Mouse (Mus musculus) CH12.LX (cell line): ENCODE results near the gene Nat10. TPM values are rescaled to one million over a fixed set of nuclear protein-coding genes. Genes with fewer than 3 reads are reported as not detected.

ENCODE experiments used
- DNase-seq: peaks from one replicate; pipeline ENCODE4 v3.0.0-alpha.2; 2013; ENCODE audit errors: extremely low read depth
- H3K27ac ChIP-seq: 2 replicates; pipeline ENCODE4 v1.5.1; 2012; ENCODE audit warnings: low read depth, mild to moderate bottlenecking, control low read depth, moderate library complexity; ENCODE audit not compliant: insufficient read depth
- H3K27me3 ChIP-seq: replicated peaks from 2 replicates; pipeline ENCODE3; 2012; ENCODE audit warnings: inconsistent platforms
- H3K36me3 ChIP-seq, 2 experiments: replicated peaks in 1 of 2; 2 replicates each; pipeline versions ENCODE3 to v1.6.1; 2012; ENCODE audit warnings: inconsistent platforms in 1 of 2, low read length in 1 of 2, mild to moderate bottlenecking in 1 of 2, mixed read lengths in 1 of 2, moderate library complexity in 1 of 2; ENCODE audit not compliant: control insufficient read depth in 1 of 2, insufficient read depth in 1 of 2
- H3K4me1 ChIP-seq, 2 experiments: 2 replicates each; pipeline ENCODE4 v1.6.1; 2012; ENCODE audit warnings: inconsistent platforms in 1 of 2, moderate library complexity in 1 of 2; ENCODE audit not compliant: insufficient read depth in 2 of 2, control insufficient read depth in 1 of 2
- H3K4me2 ChIP-seq: 2 replicates; pipeline ENCODE4 v1.6.1; 2012; ENCODE audit warnings: low read depth, mild to moderate bottlenecking, control low read depth; ENCODE audit not compliant: poor library complexity, insufficient read depth, severe bottlenecking
- H3K4me3 ChIP-seq, 3 experiments: fragments of 150-350 bp in 1 of 3; sonication (generic) in 1 of 3; replicated peaks in 1 of 3; 2 replicates each; pipeline versions ENCODE3 to v1.5.1; 2011 to 2012; ENCODE audit warnings: low read depth in 2 of 3, low read length in 2 of 3, mild to moderate bottlenecking in 2 of 3, moderate library complexity in 2 of 3, control low read depth in 1 of 3, improper control_type of control experiment in 1 of 3, inconsistent platforms in 1 of 3, mixed read lengths in 1 of 3; ENCODE audit not compliant: poor library complexity in 1 of 3
- H3K79me2 ChIP-seq: replicated peaks from 2 replicates; pipeline ENCODE4 v1.6.1; 2012; ENCODE audit warnings: mild to moderate bottlenecking, moderate library complexity; ENCODE audit not compliant: control insufficient read depth, poor library complexity, insufficient read depth, severe bottlenecking; ENCODE audit errors: extremely low read depth
- H3K9ac ChIP-seq: 2 replicates; pipeline ENCODE4 v1.6.1; 2012; ENCODE audit warnings: low read depth, mild to moderate bottlenecking, control low read depth, moderate library complexity; ENCODE audit not compliant: insufficient read depth
- H3K9me3 ChIP-seq: replicated peaks from 2 replicates; pipeline ENCODE3; 2012; ENCODE audit warnings: low read length, inconsistent platforms, mixed read lengths
- BHLHE40 ChIP-seq: IDR thresholded peaks from 2 replicates; pipeline ENCODE4 v1.6.1; 2011; ENCODE audit warnings: mild to moderate bottlenecking, low read depth, low read length, improper control_type of control experiment
- CHD1 ChIP-seq: IDR thresholded peaks from 2 replicates; pipeline ENCODE4 v1.6.1; 2012; ENCODE audit warnings: low read depth, low read length, improper control_type of control experiment, inconsistent platforms
- CHD2 ChIP-seq: IDR thresholded peaks from 2 replicates; pipeline ENCODE4 v1.6.1; 2011; ENCODE audit warnings: low read length, improper control_type of control experiment
- CTCF ChIP-seq, 2 experiments: IDR thresholded peaks in 1 of 2; conservative IDR thresholded peaks in 1 of 2; 2 replicates each; pipeline ENCODE4 v1.5.1; 2011 to 2012; ENCODE audit warnings: low read depth in 2 of 2, low read length in 2 of 2, improper control_type of control experiment in 1 of 2, inconsistent platforms in 1 of 2, mild to moderate bottlenecking in 1 of 2, moderate library complexity in 1 of 2
- EP300 ChIP-seq: IDR thresholded peaks from 2 replicates; pipeline ENCODE4 v1.6.1; 2011; ENCODE audit warnings: low read length, improper control_type of control experiment
- ETS1 ChIP-seq: conservative IDR thresholded peaks from 2 replicates; pipeline ENCODE4 v1.6.1; 2012; ENCODE audit warnings: low read depth, mild to moderate bottlenecking, inconsistent platforms, low read length, improper control_type of control experiment, moderate library complexity
- GABPA ChIP-seq: IDR thresholded peaks from 2 replicates; pipeline ENCODE4 v1.6.1; 2012; ENCODE audit warnings: low read depth, low read length, improper control_type of control experiment, inconsistent platforms; ENCODE audit not compliant: insufficient replicate concordance
- IRF4 ChIP-seq: IDR thresholded peaks from 2 replicates; pipeline ENCODE4 v1.6.1; 2014; ENCODE audit warnings: low read depth, mild to moderate bottlenecking, inconsistent platforms, low read length, improper control_type of control experiment
- JUN ChIP-seq: IDR thresholded peaks from 2 replicates; pipeline ENCODE4 v1.6.1; 2011; ENCODE audit warnings: low read depth, mild to moderate bottlenecking, low read length, improper control_type of control experiment, moderate library complexity; ENCODE audit not compliant: insufficient read depth
- JUND ChIP-seq: conservative IDR thresholded peaks from 2 replicates; pipeline ENCODE4 v1.6.1; 2011; ENCODE audit warnings: low read depth, low read length, improper control_type of control experiment
- MAZ ChIP-seq: IDR thresholded peaks from 2 replicates; pipeline ENCODE4 v1.6.1; 2012; ENCODE audit warnings: low read depth, mild to moderate bottlenecking, inconsistent platforms, low read length, improper control_type of control experiment, moderate library complexity
- NELFE ChIP-seq: IDR thresholded peaks from 2 replicates; pipeline ENCODE4 v1.6.1; 2011; ENCODE audit warnings: low read depth, low read length, improper control_type of control experiment
- POLR2AphosphoS2 ChIP-seq: IDR thresholded peaks from 2 replicates; pipeline ENCODE4 v1.6.1; 2011; ENCODE audit warnings: low read depth, low read length, improper control_type of control experiment
- RCOR1 ChIP-seq: conservative IDR thresholded peaks from 2 replicates; pipeline ENCODE4 v1.6.1; 2012; ENCODE audit warnings: low read depth, mild to moderate bottlenecking, inconsistent platforms, low read length, improper control_type of control experiment
- SIN3A ChIP-seq: IDR thresholded peaks from 2 replicates; pipeline ENCODE4 v1.6.1; 2012; ENCODE audit warnings: low read length, improper control_type of control experiment, inconsistent platforms
- TCF12 ChIP-seq: IDR thresholded peaks from 2 replicates; pipeline ENCODE4 v1.6.1; 2014; ENCODE audit warnings: low read depth, mild to moderate bottlenecking, inconsistent platforms, low read length, improper control_type of control experiment
- UBTF ChIP-seq: IDR thresholded peaks from 2 replicates; pipeline ENCODE4 v1.6.1; 2012; ENCODE audit warnings: low read depth, mild to moderate bottlenecking, inconsistent platforms, low read length, improper control_type of control experiment, moderate library complexity
- ZC3H11A ChIP-seq: IDR thresholded peaks from 2 replicates; pipeline ENCODE4 v1.6.1; 2012; ENCODE audit warnings: low read depth, mild to moderate bottlenecking, inconsistent platforms, low read length, improper control_type of control experiment
- ZMIZ1 ChIP-seq: IDR thresholded peaks from 2 replicates; pipeline ENCODE4 v1.6.1; 2012; ENCODE audit warnings: low read depth, mild to moderate bottlenecking, inconsistent platforms, low read length, improper control_type of control experiment
- dilution Hi-C: fragments of 300-500 bp; cut with MboI; formaldehyde crosslinking; loops from 2 replicates; pipeline ENCODE4 v1.14.3; 2020; ENCODE audit warnings: low sequenced_read_pairs; ENCODE audit not compliant: extremely low pct_unique_long_range_greater_than_20kb, extremely low pct_ligation_motif_present
- in situ Hi-C: fragments of 300-500 bp; cut with MboI; formaldehyde crosslinking; loops from 3 replicates; pipeline ENCODE4 v1.14.3; 2019; ENCODE audit warnings: low sequenced_read_pairs, low pct_ligation_motif_present, low pct_unique_long_range_greater_than_20kb, mixed read lengths
- polyA plus RNA-seq: library from polyadenylated mRNA; unstranded; fragments of >175 nt; gene quantifications from 2 replicates; pipeline ENCODE4 v1.2.1, GENCODE M21; 2012; ENCODE audit warnings: low read depth; ENCODE audit not compliant: insufficient read length
- total RNA-seq, 2 experiments: library from RNA; depleted of rRNA; stranded (reverse); fragments of 300-350 nt in 1 of 2; fragments of >200 nt in 1 of 2; gene quantifications; 2 replicates each; pipeline ENCODE4 v1.2.3; 2012 to 2014

Gene Nat10
- total and polyA plus RNA-seq, 3 experiments, result 31.0 to 83.6 (median 36.0) TPM

DNA sequence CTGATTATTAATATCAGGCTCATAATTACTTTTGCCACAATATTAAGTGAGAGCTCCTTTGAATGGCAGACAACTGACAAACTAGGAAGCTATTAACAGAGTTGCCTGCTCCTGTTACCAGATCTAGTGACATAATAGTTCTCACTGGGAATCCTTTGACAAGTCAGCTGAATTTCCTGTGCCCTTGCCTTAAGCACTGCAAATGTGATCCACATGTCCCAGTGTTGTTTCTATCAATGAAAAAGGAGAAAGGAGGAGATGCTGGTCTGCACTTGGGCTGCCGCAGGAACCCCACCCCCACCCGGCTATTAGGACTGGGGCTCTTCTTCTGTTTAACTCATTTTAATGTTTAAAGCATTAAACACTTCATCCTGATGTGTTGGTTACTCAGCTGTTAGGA, 84.3 kb downstream of the Nat10 start:
- DNase-seq, result no peak
- no peaks in the 10 kb centered on the region for H3K36me3 ChIP-seq
- no peak overlapping the region for H3K4me2 ChIP-seq
- H3K79me2 ChIP-seq, result no peaks in the 10 kb centered on the region
- peaks cover 36 to 88% of the 10 kb centered on the region in 2 experiments for H3K4me1 ChIP-seq
- H3K4me3 ChIP-seq, result no peak overlapping the region
- in situ Hi-C loops, result no loop called here
- H3K27me3 ChIP-seq, result no peaks in the 10 kb centered on the region
- H3K9me3 ChIP-seq, result no peaks in the 10 kb centered on the region
- dilution Hi-C loops, result no loop called here
- no peak for TF ChIP-seq CHD1
- TF ChIP-seq ZMIZ1, result no peak
- no peak for TF ChIP-seq IRF4
- TF ChIP-seq MAZ, result no peak
- no peak for TF ChIP-seq CTCF (conservative IDR thresholded peaks at IDR 0.05 in 1 of 2, IDR thresholded peaks at IDR 0.05 in 1 of 2; ENCODE audit: low read depth in 2 of 2, low read length in 2 of 2)
- no peak for TF ChIP-seq CHD2
- no peak for TF ChIP-seq UBTF
- no peak for TF ChIP-seq TCF12
- TF ChIP-seq ETS1, result no peak
- TF ChIP-seq JUND, result no peak
- no peak for TF ChIP-seq POLR2AphosphoS2
- no peak for TF ChIP-seq JUN
- no peak for TF ChIP-seq SIN3A
- no peak for TF ChIP-seq NELFE
- no peak for TF ChIP-seq RCOR1
- TF ChIP-seq ZC3H11A, result no peak
- no peak for TF ChIP-seq EP300
- no peak overlapping the region for H3K9ac ChIP-seq
- H3K27ac ChIP-seq, result no peak overlapping the region

DNA sequence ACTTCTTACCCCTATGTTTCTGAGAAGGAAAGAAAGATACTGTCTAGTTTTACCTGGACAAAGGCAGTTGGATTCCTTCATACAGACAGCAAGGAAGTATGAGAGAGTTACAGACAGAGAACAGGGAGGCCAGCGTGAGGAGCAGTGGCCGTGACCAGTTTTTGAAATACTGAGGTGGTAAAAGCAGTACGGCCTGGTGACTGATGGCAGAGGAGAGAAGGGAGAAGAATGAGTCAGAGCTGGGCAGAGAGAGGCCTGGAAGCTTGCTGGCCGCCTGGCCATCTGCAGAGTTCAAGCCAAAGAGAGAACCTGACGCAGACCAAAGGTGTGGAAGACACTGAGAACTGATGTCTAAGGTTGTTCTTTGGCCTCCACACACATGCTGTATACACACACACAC, 85.7 kb downstream of the Nat10 start:
- H3K9ac ChIP-seq, result no peak overlapping the region
- no peaks in the 10 kb centered on the region for H3K79me2 ChIP-seq
- no peaks in the 10 kb centered on the region for H3K27me3 ChIP-seq
- H3K4me3 ChIP-seq, result no peak overlapping the region
- in situ Hi-C loops (no loop called here), dilution Hi-C loops (no loop called here)
- peaks cover 32 to 77% of the 10 kb centered on the region in 2 experiments for H3K4me1 ChIP-seq
- no peak overlapping the region for H3K27ac ChIP-seq
- H3K4me2 ChIP-seq, result no peak overlapping the region; the same call in 1 of the 2 replicates
- H3K9me3 ChIP-seq, result no peaks in the 10 kb centered on the region
- H3K36me3 ChIP-seq, result no peaks in the 10 kb centered on the region
- TF ChIP-seq ZC3H11A, result no peak
- TF ChIP-seq NELFE, result no peak
- TF ChIP-seq GABPA, result no peak
- no peak for TF ChIP-seq BHLHE40
- no peak for DNase-seq
